Mouse (Mus musculus) right cerebral cortex, postnatal 25 days (tissue): ENCODE measurements around the gene Plxnb2.

Experiments used
- DNase-seq: peaks from one replicate; pipeline ENCODE4 v3.0.0; 2022

Plxnb2 gene

DNA sequence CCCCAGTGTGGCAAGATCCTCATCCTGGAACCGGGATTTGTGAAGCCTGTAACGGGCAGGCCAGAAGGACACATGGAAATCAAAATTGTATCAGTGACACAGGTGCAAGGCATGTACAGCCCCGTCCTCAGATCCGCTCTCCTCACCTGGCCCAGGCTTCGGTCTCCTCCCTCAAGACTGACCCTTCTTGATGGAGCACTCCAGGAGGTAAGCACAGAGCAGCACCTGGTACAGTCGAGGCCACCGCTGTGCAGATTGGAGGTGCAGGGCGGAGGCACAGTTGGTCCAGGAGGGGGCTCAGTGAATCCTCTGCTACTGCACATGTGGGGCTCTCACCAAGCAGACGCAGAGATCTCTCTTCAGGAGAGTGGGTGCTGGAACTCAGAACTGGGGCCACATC is 55.2 kb downstream of the Plxnb2 start:
- DNase-seq: no peak

DNA sequence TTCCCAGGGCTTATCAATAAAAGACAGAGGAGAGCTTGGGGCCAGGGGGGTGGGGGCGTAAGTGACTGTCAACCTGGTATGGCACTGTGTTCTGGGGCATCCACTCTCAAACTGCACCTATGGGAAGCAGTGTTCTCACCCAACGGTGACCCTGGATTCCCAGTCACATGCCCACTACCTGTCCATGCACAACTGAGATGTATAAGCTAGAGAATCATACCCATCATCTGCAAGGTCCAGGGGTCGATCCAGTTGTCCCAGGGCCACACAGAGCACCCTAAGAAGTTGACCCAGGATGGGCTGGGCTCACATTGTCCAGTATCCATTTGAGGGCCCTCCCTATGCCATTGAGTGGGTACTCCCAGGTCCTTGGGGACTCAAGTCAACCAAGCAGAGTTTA is 56.3 kb downstream of the Plxnb2 start:
- DNase-seq: no peak

DNA sequence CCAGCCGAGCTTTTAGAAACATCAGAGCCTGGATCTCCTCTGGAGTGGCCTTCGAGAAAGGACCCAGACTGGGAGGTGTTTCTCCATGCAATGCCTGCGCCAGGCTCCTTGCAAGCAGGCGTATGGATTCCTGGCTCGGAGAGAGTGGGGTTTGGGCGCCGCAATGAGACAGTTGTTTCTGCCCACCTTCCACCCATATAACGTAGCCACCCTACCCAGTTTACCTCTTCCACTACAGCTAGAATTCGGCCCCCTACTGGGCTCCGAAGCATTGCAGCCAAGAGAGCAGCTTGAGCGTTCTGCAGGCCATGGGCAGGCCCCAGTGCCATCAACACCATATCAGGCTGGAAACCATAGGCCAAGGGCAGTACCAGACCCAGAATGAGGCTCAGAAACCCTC is 57.0 kb downstream of the Plxnb2 start:
- DNase-seq: peak; percentile 70

DNA sequence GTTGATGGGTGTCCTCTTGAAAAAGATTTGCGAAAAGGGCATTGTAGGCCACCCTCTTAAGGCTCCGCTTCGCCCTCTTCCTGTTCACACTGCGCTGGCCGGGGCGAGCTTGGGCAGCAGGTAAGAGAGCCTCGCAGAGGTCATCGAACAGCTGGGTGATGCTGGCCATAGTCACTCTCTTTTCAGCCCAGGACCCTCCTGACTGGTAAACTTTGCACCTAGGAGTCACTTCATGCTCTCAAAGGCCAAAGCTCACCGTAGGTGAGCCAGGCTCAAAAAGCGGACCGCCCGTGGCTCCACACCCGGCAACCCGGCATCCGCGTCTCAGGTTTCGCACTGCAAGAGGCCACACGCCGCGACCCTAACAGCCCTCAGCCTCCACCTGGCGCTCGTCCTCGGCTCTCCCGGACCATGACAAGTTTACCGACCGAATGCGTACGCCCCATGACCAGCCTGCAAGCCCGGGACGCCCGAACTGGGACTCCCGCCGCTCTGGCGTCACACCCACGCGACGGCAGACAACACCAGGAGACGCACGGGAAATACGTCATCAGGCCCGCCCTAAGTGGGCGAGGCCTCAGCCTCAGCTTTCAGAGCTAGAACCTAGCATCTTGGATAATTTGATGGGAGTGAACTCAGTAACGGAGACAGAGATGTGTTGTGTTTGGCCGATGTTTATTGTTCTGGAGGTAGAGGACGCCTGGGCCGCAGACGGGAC is 57.8 kb downstream of the Plxnb2 start, which contains the start of gene Tubgcp6:
TSS of gene Tubgcp6 (minus strand) at position 464 of the 718 bp plus-strand sequence.
- peak; percentile 96 for DNase-seq

DNA sequence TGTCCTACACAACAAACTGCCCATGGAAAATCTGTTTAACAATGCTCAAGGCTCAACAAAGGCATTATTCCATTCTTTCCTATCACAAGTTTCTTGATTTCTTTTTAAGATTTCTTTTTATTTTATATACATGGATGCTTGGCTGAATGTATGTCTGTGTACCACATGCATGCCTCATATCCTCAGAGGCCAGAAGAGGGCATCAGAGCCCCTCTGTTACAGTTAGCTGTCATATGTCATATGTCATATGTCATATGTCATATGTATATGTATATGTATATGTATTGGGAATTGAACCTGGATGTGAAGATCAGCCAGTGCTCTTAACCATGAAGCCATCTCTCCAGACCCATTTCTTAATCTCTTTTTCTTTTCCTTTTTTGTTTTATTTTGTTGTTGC is 62.6 kb downstream of the Plxnb2 start:
- no peak for DNase-seq

DNA sequence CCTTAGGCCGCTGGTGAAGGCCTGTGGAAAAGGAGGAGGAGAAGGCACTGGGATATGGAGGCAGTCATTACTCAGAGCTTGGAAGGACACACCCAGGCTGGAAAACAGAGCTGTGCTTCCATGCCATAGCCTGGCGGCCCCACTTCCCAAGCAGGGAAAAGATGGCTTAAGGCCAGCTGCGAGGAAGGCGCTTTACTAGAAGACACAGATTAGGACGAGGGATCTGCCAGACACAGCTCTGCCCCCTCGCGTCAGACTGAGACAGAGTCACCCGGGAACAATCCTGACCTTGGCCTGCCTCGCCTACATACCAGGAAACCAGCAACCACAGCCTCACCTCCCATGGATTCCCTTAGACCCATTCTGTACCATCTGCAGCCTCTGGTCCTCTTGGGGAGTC is 70.4 kb downstream of the Plxnb2 start:
- DNase-seq: no peak

DNA sequence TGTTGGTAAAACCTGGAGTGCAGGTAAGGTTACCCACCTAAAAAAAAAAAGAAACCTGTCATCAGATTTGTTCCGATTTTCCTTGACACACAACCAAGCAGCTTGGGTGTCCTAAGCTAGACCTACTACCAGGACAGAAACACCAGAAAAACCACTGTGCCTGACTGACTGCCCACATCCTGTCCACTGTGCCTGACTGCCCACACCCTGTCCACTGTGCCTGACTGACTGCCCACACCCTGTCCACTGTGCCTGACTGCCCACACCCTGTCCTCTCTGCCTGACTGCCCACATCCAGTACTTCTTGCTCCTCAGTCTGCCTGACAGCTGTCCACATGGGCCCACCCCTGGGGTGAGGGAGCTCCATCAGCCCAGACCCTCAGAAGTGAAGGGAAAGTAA is 73.6 kb downstream of the Plxnb2 start:
- no peak for DNase-seq

DNA sequence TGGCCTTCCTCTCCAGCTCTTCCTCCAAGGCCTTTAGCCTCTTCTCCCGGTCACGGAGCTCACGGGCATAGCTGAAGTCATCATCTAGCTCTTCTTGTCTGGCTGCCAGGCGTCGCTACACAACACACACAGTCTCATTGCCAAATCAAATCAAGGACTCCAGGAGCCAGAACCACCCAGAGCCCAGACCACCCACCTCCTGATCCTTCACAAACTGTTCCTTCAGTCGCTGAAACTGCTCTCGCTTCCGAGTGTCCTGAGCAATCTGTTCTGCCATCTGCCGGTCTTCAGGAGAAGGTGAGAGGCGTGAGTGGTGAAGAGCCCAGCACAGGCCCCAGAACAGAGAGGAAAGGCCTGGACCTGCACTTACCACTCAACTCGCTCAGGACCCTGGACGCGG is 74.5 kb downstream of the Plxnb2 start:
- no peak for DNase-seq
